Mouse (Mus musculus): Measurements from ENCODE around the gene Pcnx. TPM values are rescaled to one million over a fixed set of nuclear protein-coding genes. Genes with fewer than 3 reads are reported as not detected.

Pcnx gene
- total RNA-seq, 1 experiment, result 24.9 TPM

GRCm38 (mm10) chr12:81888954-81889353 lies 29.1 kb downstream of the Pcnx start:
- in situ Hi-C loops (cut with MboI; ENCODE audit: low sequenced_read_pairs in 2 of 2, unreplicated experiment in 2 of 2), result no loop called here
- TF ChIP-seq HCFC1 (IDR thresholded peaks at IDR 0.05; ENCODE audit: borderline replicate concordance, insufficient read depth, low read length) (no peak), CHD2 (IDR thresholded peaks at IDR 0.05; ENCODE audit: low read depth, low read length) (no peak), MAFK (IDR thresholded peaks at IDR 0.05; ENCODE audit: insufficient read depth, low read depth, low read length) (no peak), ZC3H11A (IDR thresholded peaks at IDR 0.05; ENCODE audit: borderline replicate concordance, low read depth, low read length) (no peak), ZNF384 (IDR thresholded peaks at IDR 0.05; ENCODE audit: low read depth, low read length) (no peak)
- H3K4me1 ChIP-seq (ENCODE audit: control insufficient read depth in 2 of 2, insufficient read depth in 2 of 2, low read length in 2 of 2, poor library complexity in 1 of 2), result no peaks in the 10 kb centered on the region
- no peak overlapping the region for H3K9ac ChIP-seq (ENCODE audit: insufficient read depth, low read depth, low read length, poor library complexity, severe bottlenecking)
- no peaks in the 10 kb centered on the region for H3K9me3 ChIP-seq (ENCODE audit: control insufficient read depth, insufficient read depth, low read depth, low read length)
- no peak overlapping the region for H3K27ac ChIP-seq (ENCODE audit: insufficient read depth, low read depth, low read length, poor library complexity, severe bottlenecking)
- H3K4me3 ChIP-seq (ENCODE audit: insufficient read depth in 1 of 2, low read depth in 1 of 2, low read length in 2 of 2, poor library complexity in 1 of 2, severe bottlenecking in 1 of 2), result no peak overlapping the region
- no peaks in the 10 kb centered on the region for H3K36me3 ChIP-seq (ENCODE audit: control insufficient read depth, insufficient read depth, low read length, poor library complexity, severe bottlenecking)
- no peak for DNase-seq (ENCODE audit: low read depth, low spot score)

GRCm38 (mm10) chr12:81891946-81892345 lies 32.1 kb downstream of the Pcnx start:
- H3K4me3 ChIP-seq (ENCODE audit: insufficient read depth in 1 of 2, low read depth in 1 of 2, low read length in 2 of 2, poor library complexity in 1 of 2, severe bottlenecking in 1 of 2), result no peak overlapping the region
- H3K27ac ChIP-seq (ENCODE audit: insufficient read depth, low read depth, low read length, poor library complexity, severe bottlenecking), result no peak overlapping the region
- H3K9ac ChIP-seq (ENCODE audit: insufficient read depth, low read depth, low read length, poor library complexity, severe bottlenecking), result no peak overlapping the region
- TF ChIP-seq CHD2 (IDR thresholded peaks at IDR 0.05; ENCODE audit: low read depth, low read length), result no peak
- no peak for TF ChIP-seq HCFC1 (IDR thresholded peaks at IDR 0.05; ENCODE audit: borderline replicate concordance, insufficient read depth, low read length)
- TF ChIP-seq ZC3H11A (IDR thresholded peaks at IDR 0.05; ENCODE audit: borderline replicate concordance, low read depth, low read length), result no peak
- no peak for TF ChIP-seq ZNF384 (IDR thresholded peaks at IDR 0.05; ENCODE audit: low read depth, low read length)
- no peak for TF ChIP-seq MAFK (IDR thresholded peaks at IDR 0.05; ENCODE audit: insufficient read depth, low read depth, low read length)
- no peaks in the 10 kb centered on the region for H3K9me3 ChIP-seq (ENCODE audit: control insufficient read depth, insufficient read depth, low read depth, low read length)
- DNase-seq (ENCODE audit: low read depth, low spot score), result no peak
- peaks cover 5% of the 10 kb centered on the region; the same call in 1 of the 2 replicates for H3K36me3 ChIP-seq (ENCODE audit: control insufficient read depth, insufficient read depth, low read length, poor library complexity, severe bottlenecking)
- no peaks in the 10 kb centered on the region for H3K4me1 ChIP-seq (ENCODE audit: control insufficient read depth in 2 of 2, insufficient read depth in 2 of 2, low read length in 2 of 2, poor library complexity in 1 of 2)
- in situ Hi-C loops (cut with MboI; ENCODE audit: low sequenced_read_pairs in 2 of 2, unreplicated experiment in 2 of 2), result no loop called here

GRCm38 (mm10) chr12:81894311-81894710 lies 34.5 kb downstream of the Pcnx start:
- Histone ChIP-seq H3K4me1 (ENCODE audit: control insufficient read depth in 2 of 2, insufficient read depth in 2 of 2, low read length in 2 of 2, poor library complexity in 1 of 2) (no peaks in the 10 kb centered on the region), H3K9me3 (ENCODE audit: control insufficient read depth, insufficient read depth, low read depth, low read length) (no peaks in the 10 kb centered on the region), H3K4me3 (ENCODE audit: insufficient read depth in 1 of 2, low read depth in 1 of 2, low read length in 2 of 2, poor library complexity in 1 of 2, severe bottlenecking in 1 of 2) (no peak overlapping the region), H3K36me3 (ENCODE audit: control insufficient read depth, insufficient read depth, low read length, poor library complexity, severe bottlenecking) (peaks cover 5% of the 10 kb centered on the region; the same call in 1 of the 2 replicates), H3K9ac (ENCODE audit: insufficient read depth, low read depth, low read length, poor library complexity, severe bottlenecking) (no peak overlapping the region), H3K27ac (ENCODE audit: insufficient read depth, low read depth, low read length, poor library complexity, severe bottlenecking) (no peak overlapping the region)
- no peak for DNase-seq (ENCODE audit: low read depth, low spot score)
- TF ChIP-seq HCFC1 (IDR thresholded peaks at IDR 0.05; ENCODE audit: borderline replicate concordance, insufficient read depth, low read length), result no peak
- TF ChIP-seq ZC3H11A (IDR thresholded peaks at IDR 0.05; ENCODE audit: borderline replicate concordance, low read depth, low read length), result no peak
- no peak for TF ChIP-seq MAFK (IDR thresholded peaks at IDR 0.05; ENCODE audit: insufficient read depth, low read depth, low read length)
- TF ChIP-seq ZNF384 (IDR thresholded peaks at IDR 0.05; ENCODE audit: low read depth, low read length), result no peak
- no peak for TF ChIP-seq CHD2 (IDR thresholded peaks at IDR 0.05; ENCODE audit: low read depth, low read length)
- in situ Hi-C loops (cut with MboI; ENCODE audit: low sequenced_read_pairs in 2 of 2, unreplicated experiment in 2 of 2), result no loop called here

- Histone ChIP-seq H3K9me3 (ENCODE audit: control insufficient read depth, insufficient read depth, low read depth, low read length) (no peaks in the 10 kb centered on the region), H3K4me1 (ENCODE audit: control insufficient read depth in 2 of 2, insufficient read depth in 2 of 2, low read length in 2 of 2, poor library complexity in 1 of 2) (no peaks in the 10 kb centered on the region), H3K27ac (ENCODE audit: insufficient read depth, low read depth, low read length, poor library complexity, severe bottlenecking) (no peak overlapping the region), H3K36me3 (ENCODE audit: control insufficient read depth, insufficient read depth, low read length, poor library complexity, severe bottlenecking) (peaks cover 5% of the 10 kb centered on the region; the same call in 1 of the 2 replicates), H3K4me3 (ENCODE audit: insufficient read depth in 1 of 2, low read depth in 1 of 2, low read length in 2 of 2, poor library complexity in 1 of 2, severe bottlenecking in 1 of 2) (no peak overlapping the region), H3K9ac (ENCODE audit: insufficient read depth, low read depth, low read length, poor library complexity, severe bottlenecking) (no peak overlapping the region)
- in situ Hi-C loops (cut with MboI; ENCODE audit: low sequenced_read_pairs in 2 of 2, unreplicated experiment in 2 of 2), result no loop called here
- no peak for DNase-seq (ENCODE audit: low read depth, low spot score)
- no peak for TF ChIP-seq ZC3H11A (IDR thresholded peaks at IDR 0.05; ENCODE audit: borderline replicate concordance, low read depth, low read length)
These were observed 36.2 kb downstream of the Pcnx start for GRCm38 (mm10) chr12:81895986-81896385.

GRCm38 (mm10) chr12:81904456-81904855 lies 44.6 kb downstream of the Pcnx start:
- in situ Hi-C loops (cut with MboI; ENCODE audit: low sequenced_read_pairs in 2 of 2, unreplicated experiment in 2 of 2), result no loop called here

More at GRCm38 (mm10) chr12:81904456-81904855, 44.6 kb downstream of the Pcnx start:
- DNase-seq (ENCODE audit: low read depth, low spot score), result no peak
- H3K4me3 ChIP-seq (ENCODE audit: insufficient read depth in 1 of 2, low read depth in 1 of 2, low read length in 2 of 2, poor library complexity in 1 of 2, severe bottlenecking in 1 of 2), result no peak overlapping the region
- H3K4me1 ChIP-seq (ENCODE audit: control insufficient read depth in 2 of 2, insufficient read depth in 2 of 2, low read length in 2 of 2, poor library complexity in 1 of 2), result no peaks in the 10 kb centered on the region
- no peaks in the 10 kb centered on the region for H3K36me3 ChIP-seq (ENCODE audit: control insufficient read depth, insufficient read depth, low read length, poor library complexity, severe bottlenecking)
- TF ChIP-seq ZNF384 (IDR thresholded peaks at IDR 0.05; ENCODE audit: low read depth, low read length) (no peak), HCFC1 (IDR thresholded peaks at IDR 0.05; ENCODE audit: borderline replicate concordance, insufficient read depth, low read length) (no peak), CHD2 (IDR thresholded peaks at IDR 0.05; ENCODE audit: low read depth, low read length) (no peak), ZC3H11A (IDR thresholded peaks at IDR 0.05; ENCODE audit: borderline replicate concordance, low read depth, low read length) (no peak), MAFK (IDR thresholded peaks at IDR 0.05; ENCODE audit: insufficient read depth, low read depth, low read length) (no peak)
- no peak overlapping the region for H3K27ac ChIP-seq (ENCODE audit: insufficient read depth, low read depth, low read length, poor library complexity, severe bottlenecking)
- H3K9me3 ChIP-seq (ENCODE audit: control insufficient read depth, insufficient read depth, low read depth, low read length), result no peaks in the 10 kb centered on the region
- no peak overlapping the region for H3K9ac ChIP-seq (ENCODE audit: insufficient read depth, low read depth, low read length, poor library complexity, severe bottlenecking)
